Mouse (Mus musculus) hindbrain, embryonic 11.5 days (tissue): ENCODE measurements around the gene Klhl40. TPM values are rescaled to one million over a fixed set of nuclear protein-coding genes. Genes with fewer than 3 reads are reported as not detected.
A peak's percentile ranks its signal among the peaks of the same experiment; 100 is the strongest.

Experiments
- ATAC-seq: fragments of 200-750 bp; cut with Nextera tagmentation; 2 replicates; pipeline ENCODE4 v1.8.0; 2017; ENCODE audit warnings: mild to moderate bottlenecking, moderate TSS enrichment, moderate library complexity; ENCODE audit not compliant: low FRiP score
- DNase-seq: peaks from one replicate; pipeline ENCODE4 v3.0.0-alpha.2; 2015; ENCODE audit warnings: low spot score
- H3K27ac ChIP-seq: fragments of 300-500 bp; sonication (generic); 2 replicates; pipeline ENCODE4 v1.5.1; 2014; ENCODE audit warnings: mild to moderate bottlenecking, low read depth, low read length
- H3K27me3 ChIP-seq: fragments of 300-500 bp; sonication (generic); 2 replicates; pipeline ENCODE4 v1.6.1; 2014; ENCODE audit warnings: mild to moderate bottlenecking, low read length, moderate library complexity, mixed read lengths; ENCODE audit not compliant: control insufficient read depth, insufficient read depth
- H3K36me3 ChIP-seq: fragments of 300-500 bp; sonication (generic); 2 replicates; pipeline ENCODE4 v1.6.1; 2014; ENCODE audit warnings: mild to moderate bottlenecking, low read length, moderate library complexity, mixed read lengths; ENCODE audit not compliant: control insufficient read depth, insufficient read depth
- H3K4me1 ChIP-seq: fragments of 300-500 bp; sonication (generic); replicated peaks from 2 replicates; pipeline ENCODE4 v1.6.1; 2014; ENCODE audit warnings: low read length, mixed read lengths; ENCODE audit not compliant: control insufficient read depth, insufficient read depth
- H3K4me2 ChIP-seq: fragments of 300-500 bp; sonication (generic); replicated peaks from 2 replicates; pipeline ENCODE4 v1.6.1; 2014; ENCODE audit warnings: mild to moderate bottlenecking, low read depth, low read length
- H3K4me3 ChIP-seq: fragments of 300-500 bp; sonication (generic); 2 replicates; pipeline ENCODE4 v1.5.1; 2014; ENCODE audit warnings: low read depth, low read length
- H3K9ac ChIP-seq: fragments of 300-500 bp; sonication (generic); 2 replicates; pipeline ENCODE4 v1.6.1; 2014; ENCODE audit warnings: low read depth, low read length
- H3K9me3 ChIP-seq: fragments of 300-500 bp; sonication (generic); 2 replicates; pipeline ENCODE4 v1.6.1; 2016; ENCODE audit warnings: low read length; ENCODE audit not compliant: control insufficient read depth
- WGBS: fragments of 180-500 bp; shearing (Covaris S2); extraction: QIAGEN DNeasy Blood & Tissue Kit; methylation state at CpG from one replicate; pipeline ENCODE4 v1.1.7; 2014; 5-methylcytosine and 5-hydroxymethylcytosine counted together
- polyA plus RNA-seq: library from polyadenylated mRNA; unstranded; fragments of >200 nt; fragmentation: Nextera tagmentation; extraction: Ambion mirVana; gene quantifications from 2 replicates; pipeline ENCODE4 v1.2.1, GENCODE M21; 2014

Klhl40 gene
- polyA plus RNA-seq, 1 experiment from 2014 or later = 0.57 TPM

- no peaks in the 10 kb centered on the region for H3K27me3 ChIP-seq
- 12% methylated on average over 5 of the region's 5 CpGs for WGBS
- H3K9me3 ChIP-seq = no peaks in the 10 kb centered on the region
- no peaks in the 10 kb centered on the region for H3K4me1 ChIP-seq
- H3K4me2 ChIP-seq = no peak overlapping the region
- ATAC-seq (no peak), DNase-seq (peak; percentile 63)
- H3K4me3 ChIP-seq = no peak overlapping the region
- no peak overlapping the region for H3K27ac ChIP-seq
- H3K9ac ChIP-seq = no peak overlapping the region
- H3K36me3 ChIP-seq = no peaks in the 10 kb centered on the region
Observed at GRCm38 (mm10) chr9:121791206-121791605, 13.8 kb downstream of the Klhl40 start.

- Histone ChIP-seq H3K36me3 (no peaks in the 10 kb centered on the region), H3K27me3 (no peaks in the 10 kb centered on the region), H3K9ac (no peak within 1 kb of the TSS), H3K4me1 (no peaks in the 10 kb centered on the region), H3K27ac (no peak within 1 kb of the TSS), H3K9me3 (no peaks in the 10 kb centered on the region), H3K4me3 (no peak within 1 kb of the TSS), H3K4me2 (no peak within 1 kb of the TSS)
- 51% methylated on average over 24 of the region's 24 CpGs for WGBS
- no peak for ATAC-seq
- DNase-seq = no peak
Observed at GRCm38 (mm10) chr9:121791757-121792521, 14.5 kb downstream of the Klhl40 start, which contains the start of gene Hhatl. Gene Hhatl, minus strand, starts transcription at chr9:121792507.

GRCm38 (mm10) chr9:121794972-121795539 is 17.6 kb downstream of the Klhl40 start:
- Histone ChIP-seq H3K4me2 (no peak overlapping the region), H3K4me1 (no peaks in the 10 kb centered on the region), H3K4me3 (no peak overlapping the region), H3K36me3 (no peaks in the 10 kb centered on the region), H3K27ac (no peak overlapping the region), H3K9ac (no peak overlapping the region), H3K9me3 (no peaks in the 10 kb centered on the region), H3K27me3 (no peaks in the 10 kb centered on the region)
- 93% methylated on average over 1 of the region's 1 CpGs for WGBS
- no peak for DNase-seq
- no peak for ATAC-seq

GRCm38 (mm10) chr9:121797722-121798121 is 20.3 kb downstream of the Klhl40 start:
- H3K4me1 ChIP-seq = no peaks in the 10 kb centered on the region
- no peaks in the 10 kb centered on the region for H3K36me3 ChIP-seq
- H3K4me3 ChIP-seq = no peak overlapping the region
- WGBS = 18% methylated on average over 12 of the region's 12 CpGs
- H3K4me2 ChIP-seq = no peak overlapping the region
- H3K27ac ChIP-seq = no peak overlapping the region
- ATAC-seq (no peak), DNase-seq (no peak)
- H3K27me3 ChIP-seq = no peaks in the 10 kb centered on the region
- no peaks in the 10 kb centered on the region for H3K9me3 ChIP-seq
- no peak overlapping the region for H3K9ac ChIP-seq

- H3K9ac ChIP-seq = no peak overlapping the region
- H3K4me2 ChIP-seq = no peak overlapping the region
- no peaks in the 10 kb centered on the region for H3K27me3 ChIP-seq
- H3K4me3 ChIP-seq = no peak overlapping the region
- no peak for DNase-seq
- ATAC-seq = no peak
- no peak overlapping the region for H3K27ac ChIP-seq
- WGBS = 29% methylated on average over 6 of the region's 6 CpGs
- no peaks in the 10 kb centered on the region for H3K9me3 ChIP-seq
- H3K4me1 ChIP-seq = no peaks in the 10 kb centered on the region
- H3K36me3 ChIP-seq = no peaks in the 10 kb centered on the region
Observed at GRCm38 (mm10) chr9:121798887-121799520, 21.6 kb downstream of the Klhl40 start.

GRCm38 (mm10) chr9:121802747-121803146 is 25.3 kb downstream of the Klhl40 start:
- H3K4me1 ChIP-seq = no peaks in the 10 kb centered on the region
- ATAC-seq (no peak), DNase-seq (no peak)
- no peaks in the 10 kb centered on the region for H3K9me3 ChIP-seq
- no peak overlapping the region for H3K4me2 ChIP-seq
- WGBS = 71% methylated on average over 7 of the region's 7 CpGs
- no peak overlapping the region for H3K4me3 ChIP-seq
- H3K36me3 ChIP-seq = no peaks in the 10 kb centered on the region
- H3K27me3 ChIP-seq = no peaks in the 10 kb centered on the region
- H3K27ac ChIP-seq = no peak overlapping the region
- no peak overlapping the region for H3K9ac ChIP-seq

- no peak overlapping the region for H3K27ac ChIP-seq
- WGBS = 43% methylated on average over 1 of the region's 1 CpGs
- no peaks in the 10 kb centered on the region for H3K9me3 ChIP-seq
- ATAC-seq (no peak), DNase-seq (no peak)
- peaks cover 12% of the 10 kb centered on the region for H3K4me1 ChIP-seq
- no peaks in the 10 kb centered on the region for H3K27me3 ChIP-seq
- H3K9ac ChIP-seq = no peak overlapping the region
- no peak overlapping the region for H3K4me3 ChIP-seq
- no peak overlapping the region for H3K4me2 ChIP-seq
- H3K36me3 ChIP-seq = no peaks in the 10 kb centered on the region
Observed at GRCm38 (mm10) chr9:121807546-121807945, 30.1 kb downstream of the Klhl40 start.

GRCm38 (mm10) chr9:121807947-121808346 is 30.5 kb downstream of the Klhl40 start:
- ATAC-seq (no peak), DNase-seq (no peak)
- WGBS = 59% methylated on average over 7 of the region's 7 CpGs
- Histone ChIP-seq H3K4me2 (no peak overlapping the region), H3K36me3 (no peaks in the 10 kb centered on the region), H3K9ac (no peak overlapping the region), H3K4me1 (peaks cover 12% of the 10 kb centered on the region), H3K27ac (no peak overlapping the region), H3K9me3 (no peaks in the 10 kb centered on the region), H3K27me3 (no peaks in the 10 kb centered on the region), H3K4me3 (no peak overlapping the region)
